Mouse (Mus musculus) spleen, adult 10 weeks (tissue): ENCODE results near the gene Olfr1316. TPM values are rescaled to one million over a fixed set of nuclear protein-coding genes. Genes with fewer than 3 reads are reported as not detected.

ENCODE experiments used
- polyA plus RNA-seq: library from polyadenylated mRNA; stranded (reverse); fragments of 350-450 nt; fragmentation: Illumina TruSeq; extraction: RNeasy Lipid Tissue Mini Kit (QIAGEN cat#74804); gene quantifications from one replicate; pipeline ENCODE4 v1.2.3, GENCODE M21; 2015; ENCODE audit warnings: low replicate concordance; ENCODE audit not compliant: insufficient read depth

Gene Olfr1316
- not detected for polyA plus RNA-seq

GRCm38 (mm10) chr2:112134877-112135276, at the start of gene Olfr1316:
Olfr1316 (minus strand) TSS chr2:112134977.

GRCm38 (mm10) chr2:112153898-112154297, 19.1 kb upstream of the Olfr1316 start, which contains the start of gene Olfr1318:
Olfr1318 (plus strand) TSS chr2:112154198.

GRCm38 (mm10) chr2:112140029-112140428, 5.3 kb upstream of the Olfr1316 start, which contains the start of gene Olfr1317:
Olfr1317 (plus strand) TSS chr2:112140329.

GRCm38 (mm10) chr2:112115340-112115739, 19.4 kb downstream of the Olfr1316 start, which contains the start of gene Olfr1315-ps1:
Olfr1315-ps1 (minus strand) TSS chr2:112115440.

GRCm38 (mm10) chr2:112096681-112097080, 38.1 kb downstream of the Olfr1316 start, which contains the start of gene Olfr1314:
Olfr1314 (minus strand) TSS chr2:112096781.

GRCm38 (mm10) chr2:112077743-112078142, 57.0 kb downstream of the Olfr1316 start, which contains the start of gene Olfr1313:
Olfr1313 (minus strand) TSS chr2:112077843.

Other genes starting within 250 kb of the Olfr1316 start
- gene Olfr1306, start 218.7 kb downstream of the Olfr1316 start, polyA plus RNA-seq = not detected
- not detected for gene Olfr1307, start 185.5 kb downstream of the Olfr1316 start, polyA plus RNA-seq
- gene Olfr1308, start 170.0 kb downstream of the Olfr1316 start, polyA plus RNA-seq = not detected
- not detected for gene Olfr1309, start 144.7 kb downstream of the Olfr1316 start, polyA plus RNA-seq
- gene Olfr1310, start 122.3 kb downstream of the Olfr1316 start, polyA plus RNA-seq = not detected
- not detected for gene Olfr1311, start 110.6 kb downstream of the Olfr1316 start, polyA plus RNA-seq
- gene Olfr1312, start 84.7 kb downstream of the Olfr1316 start, polyA plus RNA-seq = not detected
- gene Olfr1313, start 57.1 kb downstream of the Olfr1316 start, polyA plus RNA-seq = not detected
- not detected for gene Olfr1314, start 38.2 kb downstream of the Olfr1316 start, polyA plus RNA-seq
- not detected for gene Olfr1315-ps1, start 19.5 kb downstream of the Olfr1316 start, polyA plus RNA-seq
- not detected for gene Olfr1317, start 5.4 kb upstream of the Olfr1316 start, polyA plus RNA-seq
- gene Olfr1318, start 19.2 kb upstream of the Olfr1316 start, polyA plus RNA-seq = not detected
- 7.4 TPM for gene Lpcat4, start 104.5 kb upstream of the Olfr1316 start, polyA plus RNA-seq
- not detected for gene Nutm1, start 124.3 kb upstream of the Olfr1316 start, polyA plus RNA-seq
- gene Nop10, start 126.9 kb upstream of the Olfr1316 start, polyA plus RNA-seq = 87.9 TPM
- gene Slc12a6, start 130.8 kb upstream of the Olfr1316 start, polyA plus RNA-seq = 225 TPM
- gene Gm21985, start 131.3 kb upstream of the Olfr1316 start, polyA plus RNA-seq = 1.1 TPM
- 49.4 TPM for gene Emc4, start 233.1 kb upstream of the Olfr1316 start, polyA plus RNA-seq
- gene Katnbl1, start 244.2 kb upstream of the Olfr1316 start, polyA plus RNA-seq = 24.6 TPM